Mouse (Mus musculus): ENCODE measurements around the gene Tgm2. TPM values are rescaled to one million over a fixed set of nuclear protein-coding genes. Genes with fewer than 3 reads are reported as not detected.
A peak's percentile ranks its signal among the peaks of the same experiment; 100 is the strongest.

Tgm2 gene
- polyA plus RNA-seq, 1 experiment from 2014 or later, result 67.7 TPM

DNA sequence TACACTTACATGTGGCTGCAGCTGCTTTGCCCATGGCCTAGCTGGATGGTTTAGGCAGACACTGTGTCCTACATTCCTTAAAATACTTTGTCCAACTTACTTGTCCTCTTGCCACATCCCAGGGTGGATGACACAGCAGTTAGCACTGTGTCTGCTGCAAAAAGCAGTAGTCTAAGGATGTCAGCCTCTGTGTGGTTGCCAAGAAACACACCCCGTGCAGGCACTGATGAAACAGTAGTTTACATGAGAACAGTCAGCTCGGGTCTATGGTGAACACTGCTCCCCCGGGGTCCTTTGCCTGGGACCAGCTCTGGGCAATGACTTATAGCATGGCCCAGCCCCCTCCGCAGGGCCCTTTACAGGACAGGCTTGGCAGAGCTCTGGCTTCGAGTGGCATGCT, 52.9 kb downstream of the Tgm2 start:
- Histone ChIP-seq H3K27ac (replicated peaks) (no peak overlapping the region), H3K4me1 (replicated peaks) (peaks cover 5% of the 10 kb centered on the region; the same call in 1 of the 2 replicates), H3K4me2 (no peak overlapping the region), H3K36me3 (replicated peaks) (no peaks in the 10 kb centered on the region), H3K9me3 (replicated peaks) (no peaks in the 10 kb centered on the region), H3K9ac (no peak overlapping the region), H3K4me3 (replicated peaks) (no peak overlapping the region), H3K27me3 (no peaks in the 10 kb centered on the region)
- WGBS (ENCODE audit: insufficient replicate concordance), result 48% methylated on average over 5 of the region's 5 CpGs
- no peak for ATAC-seq (ENCODE audit: insufficient read depth)

- Histone ChIP-seq H3K4me1 (replicated peaks) (peaks cover 8% of the 10 kb centered on the region), H3K27ac (replicated peaks) (no peak overlapping the region), H3K9ac (no peak overlapping the region), H3K9me3 (replicated peaks) (no peaks in the 10 kb centered on the region), H3K36me3 (replicated peaks) (no peaks in the 10 kb centered on the region), H3K4me3 (replicated peaks) (no peak overlapping the region), H3K4me2 (no peak overlapping the region), H3K27me3 (no peaks in the 10 kb centered on the region)
- no peak for ATAC-seq (ENCODE audit: insufficient read depth)
- 56% methylated on average over 4 of the region's 4 CpGs for WGBS (ENCODE audit: insufficient replicate concordance)
Observed at GRCm38 (mm10) chr2:158090096-158090495, 56.1 kb downstream of the Tgm2 start.

DNA sequence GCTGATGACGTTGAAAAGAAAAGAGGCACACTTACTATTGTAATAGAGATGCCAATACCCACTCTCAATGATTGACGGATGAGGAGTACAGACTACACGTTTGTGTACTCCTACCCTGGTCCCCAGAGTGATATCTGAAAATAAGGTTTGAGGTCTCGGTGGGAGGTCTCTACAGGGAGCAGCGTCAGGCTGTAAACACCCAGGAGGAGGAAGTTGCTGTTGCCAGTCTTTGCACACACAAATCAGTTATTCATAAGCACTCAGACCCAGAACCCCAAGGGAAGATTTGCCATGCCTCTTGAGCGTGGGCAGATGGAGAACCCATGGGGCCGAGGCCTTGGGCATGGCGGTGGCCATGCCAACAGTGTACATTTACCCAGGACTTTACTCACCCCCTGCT, 61.8 kb downstream of the Tgm2 start:
- Histone ChIP-seq H3K27me3 (no peaks in the 10 kb centered on the region), H3K27ac (replicated peaks) (no peak overlapping the region), H3K36me3 (replicated peaks) (no peaks in the 10 kb centered on the region), H3K9me3 (replicated peaks) (no peaks in the 10 kb centered on the region), H3K4me3 (replicated peaks) (no peak overlapping the region), H3K4me1 (replicated peaks) (peaks cover 33% of the 10 kb centered on the region), H3K9ac (no peak overlapping the region), H3K4me2 (no peak overlapping the region)
- 55% methylated on average over 8 of the region's 8 CpGs for WGBS (ENCODE audit: insufficient replicate concordance)
- ATAC-seq (ENCODE audit: insufficient read depth), result no peak

- WGBS (ENCODE audit: insufficient replicate concordance), result 81% methylated on average over 9 of the region's 9 CpGs
- H3K9ac ChIP-seq, result no peak overlapping the region
- no peak overlapping the region for H3K4me3 ChIP-seq (replicated peaks)
- ATAC-seq (ENCODE audit: insufficient read depth), result peak; percentile 45; the same call in 1 of the 2 replicates
- no peaks in the 10 kb centered on the region for H3K9me3 ChIP-seq (replicated peaks)
- peaks cover 32% of the 10 kb centered on the region for H3K4me1 ChIP-seq (replicated peaks)
- no peaks in the 10 kb centered on the region for H3K27me3 ChIP-seq
- H3K27ac ChIP-seq (replicated peaks), result peak overlapping the region; percentile 73
- H3K4me2 ChIP-seq, result no peak overlapping the region; the same call in 1 of the 2 replicates
- H3K36me3 ChIP-seq (replicated peaks), result peaks cover 25% of the 10 kb centered on the region
Observed at GRCm38 (mm10) chr2:158080622-158081241, 65.5 kb downstream of the Tgm2 start.

GRCm38 (mm10) chr2:158079843-158080395, 66.3 kb downstream of the Tgm2 start:
- no peak overlapping the region for H3K4me3 ChIP-seq (replicated peaks)
- peak overlapping the region; percentile 73; the same call in 1 of the 2 replicates for H3K27ac ChIP-seq (replicated peaks)
- no peak overlapping the region for H3K9ac ChIP-seq
- no peak overlapping the region for H3K4me2 ChIP-seq
- WGBS (ENCODE audit: insufficient replicate concordance), result 53% methylated on average over 9 of the region's 9 CpGs
- no peaks in the 10 kb centered on the region for H3K27me3 ChIP-seq
- no peak; the same call in 1 of the 2 replicates for ATAC-seq (ENCODE audit: insufficient read depth)
- peaks cover 33% of the 10 kb centered on the region for H3K36me3 ChIP-seq (replicated peaks)
- H3K4me1 ChIP-seq (replicated peaks), result peaks cover 24% of the 10 kb centered on the region
- H3K9me3 ChIP-seq (replicated peaks), result no peaks in the 10 kb centered on the region

DNA sequence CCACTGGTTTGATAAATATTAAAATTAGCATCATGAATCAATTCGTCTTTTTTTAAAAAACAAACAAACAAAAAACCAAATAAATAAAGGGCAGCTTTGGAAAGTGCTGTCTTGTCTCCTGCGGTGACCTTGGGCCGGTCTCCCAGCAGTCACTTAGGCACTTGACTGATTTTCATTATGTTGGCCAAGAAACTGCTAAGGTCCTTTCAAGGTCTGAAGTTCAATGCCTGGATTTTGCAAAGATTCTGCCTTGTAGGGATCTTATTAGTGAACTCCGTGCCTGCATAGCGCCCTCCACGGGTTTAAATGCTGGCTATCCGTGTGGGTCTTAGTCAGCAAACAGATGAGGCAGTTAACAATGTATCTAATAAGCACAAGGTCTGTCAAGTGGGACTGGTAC, 67.3 kb downstream of the Tgm2 start:
- H3K9me3 ChIP-seq (replicated peaks), result no peaks in the 10 kb centered on the region
- no peak overlapping the region for H3K4me2 ChIP-seq
- no peak overlapping the region for H3K9ac ChIP-seq
- 82% methylated on average over 7 of the region's 7 CpGs for WGBS (ENCODE audit: insufficient replicate concordance)
- H3K4me1 ChIP-seq (replicated peaks), result peaks cover 18% of the 10 kb centered on the region
- no peaks in the 10 kb centered on the region for H3K27me3 ChIP-seq
- H3K4me3 ChIP-seq (replicated peaks), result no peak overlapping the region
- H3K27ac ChIP-seq (replicated peaks), result no peak overlapping the region
- no peak for ATAC-seq (ENCODE audit: insufficient read depth)
- peaks cover 42% of the 10 kb centered on the region for H3K36me3 ChIP-seq (replicated peaks)

DNA sequence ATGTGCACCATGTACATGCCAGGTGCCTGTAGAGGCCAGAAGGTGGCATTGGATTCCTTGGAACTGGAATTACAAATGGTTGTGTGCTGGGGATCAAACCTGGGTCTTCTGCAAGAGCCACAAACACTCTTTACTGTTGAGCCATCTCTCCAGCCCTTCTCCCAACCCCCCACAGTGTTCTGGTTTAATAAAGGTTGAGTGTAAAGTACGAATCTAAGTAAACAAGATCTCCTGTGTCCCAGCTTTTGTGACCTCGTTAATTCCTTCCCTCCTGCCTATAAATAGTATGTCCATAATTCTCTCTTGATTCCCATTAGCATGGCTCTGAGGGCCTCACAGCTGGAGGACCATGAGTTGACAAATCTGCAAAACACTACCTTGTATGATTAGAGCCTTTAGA, 68.3 kb downstream of the Tgm2 start:
- Histone ChIP-seq H3K4me3 (replicated peaks) (no peak overlapping the region), H3K4me2 (no peak overlapping the region), H3K9ac (no peak overlapping the region), H3K27ac (replicated peaks) (no peak overlapping the region), H3K27me3 (no peaks in the 10 kb centered on the region), H3K36me3 (replicated peaks) (peaks cover 51% of the 10 kb centered on the region), H3K9me3 (replicated peaks) (no peaks in the 10 kb centered on the region), H3K4me1 (replicated peaks) (peaks cover 18% of the 10 kb centered on the region)
- no peak for ATAC-seq (ENCODE audit: insufficient read depth)
- WGBS (ENCODE audit: insufficient replicate concordance), result 65% methylated on average over 2 of the region's 2 CpGs

DNA sequence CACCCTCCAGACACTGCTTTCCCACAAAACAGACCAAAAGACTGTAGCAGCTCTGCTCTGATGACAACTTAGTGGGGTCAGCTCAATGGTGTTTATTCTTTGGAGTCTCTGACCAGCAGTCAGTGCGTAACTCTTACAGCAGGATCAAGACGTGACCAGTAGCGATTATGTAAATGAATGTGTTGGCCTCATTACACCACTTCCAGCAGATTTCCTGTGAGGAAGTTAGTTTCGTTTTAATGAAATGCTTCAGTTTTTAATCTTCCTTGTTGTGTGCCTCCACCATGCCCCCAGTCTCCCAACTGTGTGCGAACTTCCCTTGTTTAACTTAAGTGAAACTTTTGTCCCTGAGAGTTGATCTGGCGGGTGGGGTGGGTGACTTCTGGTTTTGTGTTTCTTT, 69.5 kb downstream of the Tgm2 start:
- Histone ChIP-seq H3K27ac (replicated peaks) (peak overlapping the region; percentile 19; the same call in 1 of the 2 replicates), H3K36me3 (replicated peaks) (peaks cover 63% of the 10 kb centered on the region), H3K27me3 (no peaks in the 10 kb centered on the region), H3K9ac (no peak overlapping the region), H3K4me3 (replicated peaks) (no peak overlapping the region), H3K4me1 (replicated peaks) (peaks cover 18% of the 10 kb centered on the region), H3K9me3 (replicated peaks) (no peaks in the 10 kb centered on the region), H3K4me2 (no peak overlapping the region)
- no peak for ATAC-seq (ENCODE audit: insufficient read depth)
- WGBS (ENCODE audit: insufficient replicate concordance), result 76% methylated on average over 6 of the region's 6 CpGs

- H3K36me3 ChIP-seq (replicated peaks), result peaks cover 82% of the 10 kb centered on the region
- no peak overlapping the region for H3K4me2 ChIP-seq
- no peak overlapping the region for H3K9ac ChIP-seq
- no peak overlapping the region for H3K27ac ChIP-seq (replicated peaks)
- WGBS (ENCODE audit: insufficient replicate concordance), result 89% methylated on average over 5 of the region's 5 CpGs
- no peak for ATAC-seq (ENCODE audit: insufficient read depth)
- H3K27me3 ChIP-seq, result no peaks in the 10 kb centered on the region
- no peak overlapping the region for H3K4me3 ChIP-seq (replicated peaks)
- H3K4me1 ChIP-seq (replicated peaks), result peaks cover 12% of the 10 kb centered on the region
- H3K9me3 ChIP-seq (replicated peaks), result no peaks in the 10 kb centered on the region
Observed at GRCm38 (mm10) chr2:158074835-158075234, 71.4 kb downstream of the Tgm2 start.

DNA sequence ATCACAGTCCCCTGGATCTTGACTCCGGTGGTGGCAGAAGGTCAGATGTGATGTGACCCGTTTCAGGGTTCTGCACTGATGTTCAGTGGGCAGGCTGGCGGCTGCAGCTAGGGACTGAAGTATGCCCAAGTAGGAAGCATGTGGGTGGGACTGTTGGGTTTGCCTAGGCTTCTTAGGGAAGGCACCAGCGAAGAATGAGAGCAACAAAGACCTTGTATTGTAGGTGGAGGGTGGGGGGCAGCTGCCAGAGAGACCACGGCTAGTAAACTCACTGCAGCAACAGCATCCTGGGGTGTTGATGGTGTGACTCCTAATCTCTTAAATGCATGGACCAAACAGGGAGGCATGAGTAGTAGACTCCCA, 74.6 kb downstream of the Tgm2 start:
- WGBS (ENCODE audit: insufficient replicate concordance), result 89% methylated on average over 5 of the region's 5 CpGs
- Histone ChIP-seq H3K4me3 (replicated peaks) (no peak overlapping the region), H3K9me3 (replicated peaks) (no peaks in the 10 kb centered on the region), H3K27ac (replicated peaks) (no peak overlapping the region), H3K36me3 (replicated peaks) (peaks cover 85% of the 10 kb centered on the region), H3K27me3 (no peaks in the 10 kb centered on the region), H3K9ac (no peak overlapping the region), H3K4me1 (replicated peaks) (peaks cover 8% of the 10 kb centered on the region; the same call in 1 of the 2 replicates), H3K4me2 (no peak overlapping the region)
- ATAC-seq (ENCODE audit: insufficient read depth), result no peak

GRCm38 (mm10) chr2:158070885-158071632, 75.2 kb downstream of the Tgm2 start:
- 72% methylated on average over 3 of the region's 3 CpGs for WGBS (ENCODE audit: insufficient replicate concordance)
- H3K36me3 ChIP-seq (replicated peaks), result peaks cover 84% of the 10 kb centered on the region
- H3K9ac ChIP-seq, result no peak overlapping the region
- H3K9me3 ChIP-seq (replicated peaks), result no peaks in the 10 kb centered on the region
- no peak overlapping the region for H3K4me3 ChIP-seq (replicated peaks)
- no peaks in the 10 kb centered on the region for H3K27me3 ChIP-seq
- H3K4me2 ChIP-seq, result no peak overlapping the region
- ATAC-seq (ENCODE audit: insufficient read depth), result no peak
- peaks cover 8% of the 10 kb centered on the region; the same call in 1 of the 2 replicates for H3K4me1 ChIP-seq (replicated peaks)
- 0 out of 2 replicates have a peak overlapping the region, but pooled peaks have one; percentile 19 for H3K27ac ChIP-seq (replicated peaks)
